Mouse (Mus musculus): ENCODE data around the gene Fnip2.
"Not testable (repeated sequence)": the region's sequence is repeated elsewhere in the genome, so short reads cannot be mapped to it uniquely, and the experiment has no call there.

The Fnip2 gene

GRCm38 (mm10) chr3:79475980-79476379 is 91.6 kb downstream of the Fnip2 start:
- DNase-seq (ENCODE audit: low read depth, low spot score), result no peak

DNA sequence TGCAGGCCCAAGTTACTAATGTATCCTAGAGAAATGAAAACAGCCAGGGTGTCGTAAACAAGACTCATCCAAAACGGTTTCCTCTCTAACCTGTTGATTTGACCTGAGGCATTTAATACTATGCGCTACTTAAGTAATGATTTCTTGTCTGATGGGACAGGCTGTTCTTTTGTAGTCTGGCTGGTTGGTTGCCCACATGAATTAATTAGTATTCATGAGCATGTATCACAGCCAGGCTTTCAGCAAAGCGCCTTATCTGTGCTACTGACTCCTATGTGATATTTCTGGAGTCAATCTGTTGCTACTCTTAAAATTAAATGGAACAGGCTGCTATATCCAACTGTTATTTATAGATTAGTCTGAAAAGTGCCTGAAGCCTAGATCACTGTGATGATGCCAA is 92.7 kb downstream of the Fnip2 start:
- DNase-seq (ENCODE audit: low read depth, low spot score), result no peak

DNA sequence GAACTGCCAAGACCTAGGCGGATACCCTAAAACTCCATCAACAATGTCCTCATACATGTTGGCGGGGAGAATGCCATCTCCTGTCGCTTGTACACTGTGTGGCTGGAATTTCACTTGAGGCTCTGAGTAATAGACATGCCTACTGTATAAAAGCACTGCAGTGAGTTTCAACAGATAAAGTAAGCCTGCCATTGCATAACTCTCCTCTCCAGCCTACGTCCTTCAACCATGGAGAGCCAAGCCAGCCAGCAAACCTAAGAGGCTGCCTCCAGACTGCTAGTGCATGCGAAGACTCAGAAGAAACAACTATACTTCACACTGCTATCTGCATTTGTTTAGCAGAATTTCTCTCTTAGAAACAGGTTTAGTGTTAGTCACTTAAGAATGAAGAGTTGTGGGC is 95.2 kb downstream of the Fnip2 start:
- no peak for DNase-seq (ENCODE audit: low read depth, low spot score)

- no peak for DNase-seq (ENCODE audit: low read depth, low spot score)
Measured at GRCm38 (mm10) chr3:79469440-79469839, 98.2 kb downstream of the Fnip2 start.

DNA sequence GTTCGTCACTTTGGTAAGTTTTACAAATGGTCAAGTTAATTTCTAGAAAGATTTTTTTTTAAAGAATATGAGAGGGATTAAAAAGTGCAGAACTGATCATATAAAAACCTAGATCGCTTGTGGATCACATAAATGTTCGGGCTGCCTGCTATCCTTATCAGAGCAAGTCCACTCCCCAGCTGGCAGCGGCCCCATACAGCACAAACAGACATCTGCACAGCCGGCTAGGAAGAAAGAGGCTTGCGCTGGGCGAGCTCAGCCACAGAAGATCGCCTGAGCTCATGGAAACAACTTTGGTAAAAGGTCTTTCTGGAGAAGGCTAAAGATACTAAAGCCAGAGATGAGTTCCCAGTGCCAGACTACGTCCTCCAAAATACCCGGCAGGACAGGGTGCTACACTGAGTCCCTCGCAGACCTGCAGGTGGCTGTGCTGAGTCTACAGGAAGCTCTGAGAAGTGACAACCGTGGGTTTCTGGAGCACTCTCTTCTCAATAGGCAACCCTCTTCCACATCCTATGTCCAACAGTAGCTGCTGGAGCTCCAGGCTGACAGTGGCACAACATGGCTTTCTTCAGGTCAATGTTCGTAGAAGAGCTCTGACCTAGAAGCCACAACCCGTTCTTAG is 108.8 kb downstream of the Fnip2 start:
- no peak for DNase-seq (ENCODE audit: low read depth, low spot score)

DNA sequence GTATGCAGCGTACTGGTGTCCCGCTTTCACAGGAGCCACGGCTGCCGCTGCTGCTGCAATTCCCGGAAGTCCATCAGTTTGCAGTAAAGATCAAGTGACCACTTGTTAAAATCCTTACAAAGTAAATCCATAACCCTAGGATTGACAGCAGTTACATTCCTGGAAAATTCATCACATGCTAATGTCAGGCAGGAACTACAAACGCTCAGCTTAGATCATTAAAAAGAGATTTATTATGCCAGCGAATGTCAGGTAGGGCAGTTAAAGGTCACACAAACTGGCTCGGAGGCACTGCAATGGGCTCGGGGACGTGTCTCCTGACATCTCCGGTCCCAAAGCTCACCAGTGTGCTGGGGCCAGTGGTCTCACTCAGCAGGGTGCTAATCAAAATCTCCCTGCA is 111.8 kb downstream of the Fnip2 start:
- DNase-seq (ENCODE audit: low read depth, low spot score), result peak; percentile 20

DNA sequence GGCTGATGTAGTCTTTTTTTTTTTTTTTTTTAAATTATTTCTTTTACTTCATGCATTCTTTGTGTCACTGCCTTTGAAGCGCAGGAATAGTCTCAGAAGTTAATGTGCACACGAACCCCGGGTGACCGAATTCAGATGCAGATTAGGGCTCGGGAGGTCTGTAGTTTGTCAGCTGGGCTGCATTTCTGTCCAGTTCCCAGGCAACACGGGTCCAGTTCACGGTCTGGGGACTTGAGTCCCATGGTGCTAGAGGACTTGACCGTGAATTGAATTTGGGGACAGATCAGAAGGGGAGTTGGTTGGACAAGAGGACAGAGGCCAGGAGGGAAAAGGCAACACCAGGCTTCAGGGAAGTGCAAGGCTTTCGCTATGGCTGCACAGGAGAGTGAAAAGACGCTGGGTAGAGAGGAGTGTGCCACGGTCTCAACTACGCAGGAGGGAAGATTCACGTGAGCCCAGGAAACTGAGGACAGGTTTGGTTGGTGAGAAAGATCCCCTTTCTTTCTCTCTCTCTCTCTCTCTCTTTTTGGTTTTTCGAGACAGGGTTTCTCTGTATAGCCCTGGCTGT is 114.8 kb downstream of the Fnip2 start:
- peak; percentile 17 for DNase-seq (ENCODE audit: low read depth, low spot score)

DNA sequence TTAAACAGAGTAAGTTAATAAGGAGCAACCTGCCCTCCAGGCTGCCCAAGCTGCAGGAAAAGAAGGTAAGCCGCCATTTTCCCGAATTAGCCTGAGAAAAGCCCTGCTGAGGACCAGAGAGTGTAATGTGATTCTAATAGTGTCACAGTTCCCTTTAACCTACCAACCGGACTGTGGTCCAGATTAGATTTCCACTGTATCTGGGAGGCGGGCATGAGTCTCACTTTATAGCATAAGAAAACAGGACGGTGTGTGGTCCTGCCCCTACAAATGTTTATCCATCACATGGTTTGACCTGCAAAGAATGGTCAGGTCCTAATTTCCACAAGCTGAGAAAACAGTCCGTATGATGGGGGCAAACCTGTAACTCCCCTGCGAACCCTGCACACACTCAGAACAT is 118.2 kb downstream of the Fnip2 start:
- no peak for DNase-seq (ENCODE audit: low read depth, low spot score)

DNA sequence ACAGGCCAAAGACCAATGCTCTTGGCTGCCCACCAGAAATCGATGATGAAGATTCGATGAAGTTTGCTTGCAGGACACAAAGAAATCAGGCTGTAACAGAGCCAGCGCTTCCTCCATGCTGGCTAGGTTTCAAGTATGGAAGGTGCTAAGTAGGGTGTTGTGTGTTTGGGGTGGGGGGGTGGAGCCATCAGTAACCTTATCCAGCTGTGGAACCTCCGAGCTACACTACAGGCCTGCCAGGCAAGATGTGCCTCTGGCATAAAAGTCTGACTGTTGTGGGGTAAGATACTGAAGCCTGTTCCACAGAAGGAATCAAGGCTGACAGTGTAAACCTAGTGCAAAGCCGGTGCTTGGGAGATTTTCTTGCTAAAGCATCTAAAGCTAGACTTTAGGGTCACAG is 119.2 kb downstream of the Fnip2 start:
- no peak for DNase-seq (ENCODE audit: low read depth, low spot score)

DNA sequence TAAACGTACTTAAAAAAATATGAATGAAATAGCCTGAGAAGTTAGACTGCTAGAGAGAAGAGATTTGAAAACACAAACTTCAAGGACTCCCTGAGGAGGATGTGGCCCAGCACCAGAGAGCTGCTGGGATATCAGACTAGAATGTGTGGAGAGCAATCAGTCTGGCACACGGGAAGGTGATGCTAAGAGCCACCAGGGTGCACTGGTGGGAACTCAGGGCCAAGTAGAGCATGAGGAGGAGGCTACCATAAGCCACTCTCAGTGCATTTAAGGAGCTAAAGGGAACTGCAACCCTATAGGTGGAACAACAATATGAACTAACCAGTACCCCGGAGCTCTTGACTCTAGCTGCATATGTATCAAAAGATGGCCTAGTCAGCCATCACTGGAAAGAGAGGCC is 120.9 kb downstream of the Fnip2 start:
- DNase-seq (ENCODE audit: low read depth, low spot score), result not testable (repeated sequence)

DNA sequence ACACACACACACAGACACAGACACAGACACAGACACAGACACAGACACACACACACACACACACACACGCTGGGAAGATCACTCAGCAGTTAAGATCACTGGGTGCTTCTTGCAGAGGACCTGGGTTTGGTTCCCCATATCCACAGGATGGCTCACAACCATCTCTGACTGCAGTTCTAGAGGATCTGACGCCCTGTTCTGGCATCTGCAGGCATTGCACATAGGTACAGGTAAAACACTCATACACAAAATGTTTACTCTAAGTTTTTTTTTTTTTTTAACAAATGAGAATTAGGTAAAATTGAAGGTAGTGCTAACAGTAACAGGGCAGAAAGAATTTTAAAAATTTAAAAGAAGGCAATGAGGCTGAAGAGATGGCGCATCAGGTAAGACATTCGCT is 121.5 kb downstream of the Fnip2 start:
- no peak for DNase-seq (ENCODE audit: low read depth, low spot score)

DNA sequence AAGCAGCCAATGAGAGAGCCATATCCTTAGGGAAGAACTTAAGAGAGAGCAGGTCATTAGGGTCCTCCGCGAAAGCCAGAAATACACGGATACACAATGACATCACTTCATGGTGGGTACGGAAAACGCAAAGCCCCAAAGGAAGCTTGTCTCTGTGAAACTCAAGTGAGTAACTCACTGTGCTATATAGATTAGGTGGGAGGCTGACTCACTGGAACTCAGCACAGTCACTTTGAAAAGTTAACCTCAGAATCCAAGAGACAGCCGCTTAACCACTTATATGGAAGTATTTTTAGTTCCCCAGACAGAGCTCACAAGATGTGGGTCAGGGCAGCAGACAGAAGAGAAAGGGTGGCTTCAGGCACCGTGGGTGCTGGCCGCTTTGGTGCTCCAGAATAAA is 122.6 kb downstream of the Fnip2 start:
- no peak for DNase-seq (ENCODE audit: low read depth, low spot score)

DNA sequence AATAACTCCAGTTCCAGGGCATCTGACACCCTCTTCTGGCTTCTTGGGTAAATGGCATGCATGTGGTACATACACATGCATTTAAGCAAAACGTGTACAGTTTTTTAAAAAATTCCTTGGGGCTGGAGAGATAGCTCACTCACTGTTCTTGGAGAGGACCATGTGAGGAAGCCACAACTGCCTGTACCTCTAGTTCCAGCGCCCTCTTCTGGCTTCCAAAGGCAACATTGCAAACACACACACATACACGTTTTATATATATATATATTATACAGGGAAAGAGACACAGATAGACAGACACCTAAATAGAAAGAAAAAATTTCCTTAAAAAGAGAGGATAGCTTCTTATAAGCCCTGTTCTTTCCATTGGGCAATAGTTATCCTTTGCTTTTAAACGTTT is 123.7 kb downstream of the Fnip2 start:
- DNase-seq (ENCODE audit: low read depth, low spot score), result no peak

- DNase-seq (ENCODE audit: low read depth, low spot score), result no peak
Measured at GRCm38 (mm10) chr3:79440976-79441491, 126.6 kb downstream of the Fnip2 start.

GRCm38 (mm10) chr3:79438276-79438675 is 129.3 kb downstream of the Fnip2 start:
- DNase-seq (ENCODE audit: low read depth, low spot score), result no peak

- DNase-seq (ENCODE audit: low read depth, low spot score), result no peak
Measured at GRCm38 (mm10) chr3:79436186-79436585, 131.4 kb downstream of the Fnip2 start.

DNA sequence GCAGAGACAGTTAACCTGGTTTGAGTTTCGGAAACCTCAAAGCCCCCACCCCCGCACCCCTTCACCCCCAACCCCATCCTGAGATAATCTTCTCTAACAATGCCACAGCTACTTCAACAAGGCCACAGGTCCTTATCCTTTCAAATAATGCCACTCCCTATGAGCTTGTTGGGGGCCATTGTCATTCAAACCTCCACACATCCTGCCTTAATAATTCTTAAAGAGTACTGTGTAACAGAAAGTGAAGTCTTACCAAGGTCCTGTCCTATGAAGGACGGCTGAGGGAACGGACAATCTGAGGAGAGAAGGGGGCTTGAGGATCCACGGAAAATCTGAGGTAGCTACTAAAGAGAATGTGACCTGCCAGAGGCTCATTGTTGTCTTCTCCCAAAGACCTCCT is 132.6 kb downstream of the Fnip2 start:
- DNase-seq (ENCODE audit: low read depth, low spot score), result no peak

DNA sequence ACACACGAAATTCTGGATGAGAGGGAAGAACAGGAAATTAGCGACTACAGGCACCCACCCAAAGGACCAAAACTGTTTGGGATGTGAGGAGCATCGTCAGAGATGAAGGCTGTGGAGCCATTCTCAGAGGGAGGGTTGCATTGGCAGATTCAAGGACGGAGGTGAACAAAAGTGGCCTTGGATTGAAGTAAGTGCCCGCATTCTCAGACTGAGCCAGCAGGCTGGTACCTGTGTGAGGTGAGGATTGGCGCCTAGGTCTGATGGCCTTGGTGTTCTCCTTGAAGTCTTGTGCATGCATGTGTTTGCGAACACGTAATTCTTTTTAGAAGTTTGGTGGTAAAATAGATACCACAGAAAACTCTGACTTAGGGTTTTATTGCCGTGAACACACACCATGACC is 133.2 kb downstream of the Fnip2 start:
- no peak for DNase-seq (ENCODE audit: low read depth, low spot score)

- no peak for DNase-seq (ENCODE audit: low read depth, low spot score)
Measured at GRCm38 (mm10) chr3:79433593-79433992, 134.0 kb downstream of the Fnip2 start.

DNA sequence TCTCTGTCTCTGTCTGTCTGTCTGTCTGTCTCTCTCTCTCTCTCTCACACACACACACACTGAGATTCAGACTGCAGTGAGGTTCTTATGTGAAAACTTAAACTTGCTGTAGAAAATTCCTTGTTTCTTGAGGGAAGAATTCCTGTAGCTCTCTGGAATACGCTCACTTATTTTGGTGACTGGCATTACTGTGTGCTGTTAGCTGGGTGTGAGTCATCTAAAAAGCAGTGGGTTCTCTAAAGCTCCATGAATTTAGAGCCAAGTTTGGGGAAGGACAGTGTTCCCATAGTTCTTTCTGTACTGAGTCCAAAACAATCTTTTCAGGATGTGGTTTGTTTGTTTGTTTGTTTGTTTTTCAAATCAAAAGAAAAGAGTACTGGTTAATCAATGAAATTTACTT is 142.2 kb downstream of the Fnip2 start:
- DNase-seq (ENCODE audit: low read depth, low spot score), result no peak

GRCm38 (mm10) chr3:79418921-79419320 is 148.7 kb downstream of the Fnip2 start:
- DNase-seq (ENCODE audit: low read depth, low spot score), result no peak

DNA sequence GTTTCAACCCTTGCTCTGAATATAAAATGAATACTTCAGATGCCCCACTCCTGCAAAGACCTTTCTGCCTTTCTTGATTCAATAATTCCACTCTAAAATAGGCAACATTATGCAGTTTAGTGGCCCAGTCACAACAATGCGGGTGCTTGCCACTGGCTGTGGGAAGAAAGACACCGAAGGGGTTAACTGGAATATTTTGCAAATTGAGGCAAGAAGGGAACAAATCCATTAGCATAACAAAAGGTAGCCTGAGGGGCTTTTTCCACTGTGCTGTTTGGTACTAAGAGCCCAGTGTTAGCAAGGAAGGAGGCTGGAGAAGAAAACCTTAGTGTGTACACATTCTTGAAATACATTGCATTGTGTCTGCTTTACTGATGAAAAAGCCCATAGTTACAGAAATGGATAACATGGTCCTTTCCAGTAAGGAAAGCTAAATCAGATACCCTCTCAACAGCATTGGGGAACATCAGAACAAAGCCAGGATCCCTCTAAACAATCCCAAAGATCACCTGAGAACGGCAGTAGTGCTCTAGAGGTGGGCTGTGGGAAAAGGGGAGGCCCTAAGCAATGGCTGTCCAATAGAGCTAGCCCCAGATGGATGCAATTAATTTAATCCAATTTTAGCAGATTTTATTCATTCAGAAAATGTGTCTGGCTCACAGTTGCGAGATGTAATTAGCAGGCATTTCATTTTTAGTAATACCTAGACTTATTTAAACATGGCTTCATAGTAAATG is 150.5 kb downstream of the Fnip2 start:
- DNase-seq (ENCODE audit: low read depth, low spot score), result no peak

DNA sequence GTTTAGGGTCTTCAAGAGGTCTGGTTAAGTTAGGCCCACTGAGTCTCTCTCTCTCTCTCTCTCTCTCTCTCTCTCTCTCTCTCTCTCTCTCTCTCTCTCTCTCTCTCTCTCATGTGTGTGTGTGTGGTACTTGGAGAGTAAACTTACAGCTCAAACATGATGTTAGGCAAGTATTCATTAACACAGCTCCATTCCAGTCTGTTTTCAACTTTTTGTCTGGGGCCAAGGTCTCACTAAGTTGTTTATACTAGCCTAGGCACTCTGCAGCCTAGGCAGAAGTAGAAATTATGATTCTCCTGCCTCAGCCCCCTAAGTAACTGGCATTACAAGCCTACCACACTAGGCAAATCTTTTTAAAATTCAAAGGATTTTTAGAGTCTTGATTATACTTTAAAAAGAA is 151.7 kb downstream of the Fnip2 start:
- no peak for DNase-seq (ENCODE audit: low read depth, low spot score)
